ENCODE assay signal across 9 mouse cellular contexts in genomic region chr2:25400291-25400690, GRCm38 (mm10). TPM values are rescaled to one million over a fixed set of nuclear protein-coding genes. Genes with fewer than 3 reads are reported as not detected.
DNase-seq lines count a peak whose midpoint lies in the region; ATAC-seq and TF ChIP-seq lines count a peak whose summit lies in the region.
"Had no signal": no experiment of that assay in that cellular context is flagged by ENCODE, and none has a peak within 500 bp of the region (broad histone marks: within the 10 kb centered on the region; RNA-seq: fewer than 3 reads in every experiment).

No protein-coding gene starts in this region.

- H3K4me3 ChIP-seq in kidney, embryonic 16.5 days (ENCODE audit: low read length): peak overlapping the region; percentile 14; the same call in 1 of the 2 replicates
- no peak overlapping the region for H3K4me3 ChIP-seq in kidney, adult 2 months (ENCODE audit: insufficient read depth, low read depth, low read length)
- H3K4me3 ChIP-seq in hindbrain, embryonic 10.5 days: peak overlapping the region; percentile 29; the same call in 1 of the 2 replicates
- peak overlapping the region; percentile 26 for H3K4me3 ChIP-seq in midbrain, postnatal 0 days (ENCODE audit: low read depth, low read length)

- H3K27ac ChIP-seq in kidney, embryonic 16.5 days (ENCODE audit: low read length): no peak overlapping the region
- no peak overlapping the region for H3K27ac ChIP-seq in kidney, adult 2 months (ENCODE audit: insufficient read depth, low read depth, low read length)
- no peak overlapping the region for H3K27ac ChIP-seq in hindbrain, embryonic 10.5 days
- no peak overlapping the region for H3K27ac ChIP-seq in midbrain, postnatal 0 days (ENCODE audit: low read depth, low read length)

- no peaks in the 10 kb centered on the region for H3K36me3 ChIP-seq in kidney, embryonic 16.5 days (ENCODE audit: insufficient read depth, low read length)
- no peaks in the 10 kb centered on the region for H3K36me3 ChIP-seq in kidney, adult 2 months (ENCODE audit: control insufficient read depth, insufficient read depth, low read length)
- H3K36me3 ChIP-seq in hindbrain, embryonic 10.5 days: no peaks in the 10 kb centered on the region; the same call in 1 of the 2 replicates
- no peaks in the 10 kb centered on the region for H3K36me3 ChIP-seq in midbrain, postnatal 0 days (ENCODE audit: insufficient read depth, low read length)

- no peak for DNase-seq in kidney, adult 2 months
- peak; percentile 80 for DNase-seq in gastrocnemius, adult 18-20 months (ENCODE audit: low spot score)
- no peak for DNase-seq in hindbrain, embryonic 10.5 days (ENCODE audit: low spot score)
- no peak for DNase-seq in midbrain, postnatal 0 days (ENCODE audit: low spot score)
- no peak for DNase-seq in adrenal gland, adult (ENCODE audit: inconsistent age in 2 of 2, low spot score in 1 of 2)
- DNase-seq in layer of hippocampus, adult 8-10 months (ENCODE audit: low spot score in 2 of 2): no peak

- 19% methylated on average over 16 of the region's 16 CpGs for WGBS in kidney, embryonic 16.5 days
- 21% methylated on average over 16 of the region's 16 CpGs for WGBS in kidney, adult 2 months
- WGBS in hindbrain, embryonic 10.5 days: 29% methylated on average over 16 of the region's 16 CpGs
- 21% methylated on average over 16 of the region's 16 CpGs for WGBS in midbrain, postnatal 0 days

- no peak for ATAC-seq in kidney, embryonic 16.5 days (ENCODE audit: low FRiP score, low TSS enrichment)
- ATAC-seq in midbrain, postnatal 0 days (ENCODE audit: low FRiP score): no peak
- no peak for ATAC-seq in CD4-positive, CD25-positive, alpha-beta regulatory T cell, adult 4 months

- peak overlapping the region; percentile 40 for H3K4me2 ChIP-seq in kidney, embryonic 16.5 days (replicated peaks; ENCODE audit: low read depth, low read length)
- H3K4me2 ChIP-seq in midbrain, postnatal 0 days (ENCODE audit: low read depth, low read length, poor library complexity, severe bottlenecking): peak overlapping the region; percentile 56

- H3K9ac ChIP-seq in kidney, embryonic 16.5 days (replicated peaks; ENCODE audit: low read length): no peak overlapping the region
- H3K9ac ChIP-seq in midbrain, postnatal 0 days (replicated peaks; ENCODE audit: low read length, poor library complexity, severe bottlenecking): no peak overlapping the region

- no peak for TF ChIP-seq CTCF in kidney, adult 2 months (conservative IDR thresholded peaks at IDR 0.05; ENCODE audit: insufficient read depth, insufficient read length, low read depth, low read length)
- TF ChIP-seq CTCF in midbrain, postnatal 0 days (IDR thresholded peaks at IDR 0.05): no peak

- no peaks in the 10 kb centered on the region for H3K9me3 ChIP-seq in kidney, embryonic 16.5 days (ENCODE audit: low read length)
- no peaks in the 10 kb centered on the region for H3K9me3 ChIP-seq in hindbrain, embryonic 10.5 days
- no peaks in the 10 kb centered on the region for H3K9me3 ChIP-seq in midbrain, postnatal 0 days (ENCODE audit: low read length)

- H3K27me3 ChIP-seq in kidney, embryonic 16.5 days (ENCODE audit: insufficient read depth, low read length): peaks cover 64% of the 10 kb centered on the region
- H3K27me3 ChIP-seq in kidney, adult 2 months (replicated peaks; ENCODE audit: control insufficient read depth, insufficient read depth, low read length): no peaks in the 10 kb centered on the region
- H3K27me3 ChIP-seq in hindbrain, embryonic 10.5 days (ENCODE audit: insufficient read depth, poor library complexity, severe bottlenecking): peaks cover 95% of the 10 kb centered on the region
- H3K27me3 ChIP-seq in midbrain, postnatal 0 days (ENCODE audit: insufficient read depth, low read length): peaks cover 32% of the 10 kb centered on the region

- H3K4me1 ChIP-seq in kidney, embryonic 16.5 days (ENCODE audit: insufficient read depth, low read length): peaks cover 26% of the 10 kb centered on the region
- H3K4me1 ChIP-seq in kidney, adult 2 months (ENCODE audit: control insufficient read depth, insufficient read depth, low read length): peaks cover 7% of the 10 kb centered on the region; the same call in 1 of the 2 replicates
- peaks cover 49% of the 10 kb centered on the region for H3K4me1 ChIP-seq in hindbrain, embryonic 10.5 days (replicated peaks)
- peaks cover 20% of the 10 kb centered on the region for H3K4me1 ChIP-seq in midbrain, postnatal 0 days (ENCODE audit: insufficient read depth, low read length)

- no peak for TF ChIP-seq POLR2A in kidney, adult 2 months (IDR thresholded peaks at IDR 0.05; ENCODE audit: low read depth, low read length)

RNA-seq across cellular contexts. Expression of gene Npdc1, which starts 1.1 kb away (rescaled TPM):
- 52.4 and 58.3 TPM in 2 replicates for polyA plus RNA-seq in kidney, embryonic 16.5 days (2015; fragmentation: Nextera tagmentation; extraction: Ambion mirVana)
- polyA plus RNA-seq in kidney, adult 2 months (2012; rRNA removed): 73.7 and 99.5 TPM in 2 replicates
- total RNA-seq in gastrocnemius, adult 18-20 months (2021): 10 to 100 TPM; 15.8 to 19.0 TPM
- polyA plus RNA-seq in hindbrain, embryonic 10.5 days (2016; fragmentation: Nextera tagmentation; extraction: Ambion mirVana): 75.1 and 155 TPM in 2 replicates
- 199 and 234 TPM in 2 replicates for total RNA-seq in midbrain, postnatal 0 days (2014; rRNA removed)
- polyA plus RNA-seq in midbrain, postnatal 0 days (2015; fragmentation: Nextera tagmentation; extraction: Ambion mirVana): 470 and 481 TPM in 2 replicates
- 1 to 10 TPM; 1.4 to 2.3 TPM for polyA plus RNA-seq in CD4-positive, CD25-positive, alpha-beta regulatory T cell, adult 4 months (2017; shearing (Covaris generic))
- 100 to 1,000 TPM; 390 to 435 (median 411) TPM for total RNA-seq in layer of hippocampus, adult 8-10 months (2022)

RNA-seq across cellular contexts. Expression of gene Entpd2, which starts 4.6 kb away (rescaled TPM):
- polyA plus RNA-seq in kidney, embryonic 16.5 days (2015; fragmentation: Nextera tagmentation; extraction: Ambion mirVana): 5.5 and 6.4 TPM in 2 replicates
- polyA plus RNA-seq in kidney, adult 2 months (2012; rRNA removed): 18.8 and 23.8 TPM in 2 replicates
- total RNA-seq in gastrocnemius, adult 18-20 months (2021): 1 to 10 TPM; 6.2 to 8.3 TPM
- 0.31 TPM in 1 of 2 replicates, not detected in the other for polyA plus RNA-seq in hindbrain, embryonic 10.5 days (2016; fragmentation: Nextera tagmentation; extraction: Ambion mirVana)
- total RNA-seq in midbrain, postnatal 0 days (2014; rRNA removed): 4.2 and 4.4 TPM in 2 replicates
- polyA plus RNA-seq in midbrain, postnatal 0 days (2015; fragmentation: Nextera tagmentation; extraction: Ambion mirVana): 10.4 and 10.6 TPM in 2 replicates
- polyA plus RNA-seq in CD4-positive, CD25-positive, alpha-beta regulatory T cell, adult 4 months (2017; shearing (Covaris generic)): not detected
- total RNA-seq in layer of hippocampus, adult 8-10 months (2022): 10 to 100 TPM; 14.6 to 20.7 (median 16.8) TPM
- polyA plus RNA-seq: C2C12 had no signal

RNA-seq across cellular contexts. Expression of gene Fut7, which starts 22.8 kb away (rescaled TPM):
- not detected in 2 replicates for polyA plus RNA-seq in kidney, embryonic 16.5 days (2015; fragmentation: Nextera tagmentation; extraction: Ambion mirVana)
- 0.19 and 0.80 TPM in 2 replicates for polyA plus RNA-seq in kidney, adult 2 months (2012; rRNA removed)
- not detected for total RNA-seq in gastrocnemius, adult 18-20 months (2021)
- polyA plus RNA-seq in hindbrain, embryonic 10.5 days (2016; fragmentation: Nextera tagmentation; extraction: Ambion mirVana): not detected in 2 replicates
- 0.42 and 1.6 TPM in 2 replicates for total RNA-seq in midbrain, postnatal 0 days (2014; rRNA removed)
- polyA plus RNA-seq in midbrain, postnatal 0 days (2015; fragmentation: Nextera tagmentation; extraction: Ambion mirVana): 0.22 and 0.23 TPM in 2 replicates
- polyA plus RNA-seq in CD4-positive, CD25-positive, alpha-beta regulatory T cell, adult 4 months (2017; shearing (Covaris generic)): 10 to 100 TPM in 1 of 2 experiments, 1 to 10 TPM in 1; 4.0 to 11.7 TPM
- total RNA-seq in layer of hippocampus, adult 8-10 months (2022): under 1 TPM; 0.35 to 0.98 (median 0.44) TPM

RNA-seq across cellular contexts. Expression of gene Sapcd2, which starts 28.2 kb away (rescaled TPM):
- 39.3 and 41.2 TPM in 2 replicates for polyA plus RNA-seq in kidney, embryonic 16.5 days (2015; fragmentation: Nextera tagmentation; extraction: Ambion mirVana)
- 0.20 and 0.34 TPM in 2 replicates for polyA plus RNA-seq in kidney, adult 2 months (2012; rRNA removed)
- not detected for total RNA-seq in gastrocnemius, adult 18-20 months (2021)
- polyA plus RNA-seq in hindbrain, embryonic 10.5 days (2016; fragmentation: Nextera tagmentation; extraction: Ambion mirVana): 71.6 and 75.1 TPM in 2 replicates
- 18.9 and 21.6 TPM in 2 replicates for total RNA-seq in midbrain, postnatal 0 days (2014; rRNA removed)
- polyA plus RNA-seq in midbrain, postnatal 0 days (2015; fragmentation: Nextera tagmentation; extraction: Ambion mirVana): 12.7 and 13.4 TPM in 2 replicates
- polyA plus RNA-seq in CD4-positive, CD25-positive, alpha-beta regulatory T cell, adult 4 months (2017; shearing (Covaris generic)): 1 to 10 TPM in 1 of 2 experiments, under 1 TPM in 1; 0.58 to 1.2 TPM
- total RNA-seq in layer of hippocampus, adult 8-10 months (2022): 1 to 10 TPM; 2.4 to 4.6 (median 4.2) TPM

RNA-seq across cellular contexts. Expression of gene Abca2, which starts 28.2 kb away (rescaled TPM):
- 12.7 and 14.3 TPM in 2 replicates for polyA plus RNA-seq in kidney, embryonic 16.5 days (2015; fragmentation: Nextera tagmentation; extraction: Ambion mirVana)
- 51.0 and 64.0 TPM in 2 replicates for polyA plus RNA-seq in kidney, adult 2 months (2012; rRNA removed)
- 10 to 100 TPM; 14.1 to 15.5 TPM for total RNA-seq in gastrocnemius, adult 18-20 months (2021)
- polyA plus RNA-seq in hindbrain, embryonic 10.5 days (2016; fragmentation: Nextera tagmentation; extraction: Ambion mirVana): 5.7 and 5.9 TPM in 2 replicates
- 79.8 and 84.3 TPM in 2 replicates for total RNA-seq in midbrain, postnatal 0 days (2014; rRNA removed)
- polyA plus RNA-seq in midbrain, postnatal 0 days (2015; fragmentation: Nextera tagmentation; extraction: Ambion mirVana): 13.5 and 14.5 TPM in 2 replicates
- 10 to 100 TPM; 31.9 to 45.3 TPM for polyA plus RNA-seq in CD4-positive, CD25-positive, alpha-beta regulatory T cell, adult 4 months (2017; shearing (Covaris generic))
- total RNA-seq in layer of hippocampus, adult 8-10 months (2022): 100 to 1,000 TPM; 165 to 186 (median 183) TPM

Comparison
In these comparisons a context has a peak if more than half of its experiments do, and no peak if none do; other contexts are left out.
1. RNA of gene Npdc1, which starts 1.1 kb away (polyA plus RNA-seq): 470 to 481 TPM in midbrain, postnatal 0 days, 75.1 to 155 TPM in hindbrain, embryonic 10.5 days, 73.7 to 99.5 TPM in kidney, adult 2 months and 52.4 to 58.3 TPM in kidney, embryonic 16.5 days; 1.4 to 2.3 TPM in CD4-positive, CD25-positive, alpha-beta regulatory T cell, adult 4 months; every median in the first group is over 10 times any median in the second.